Mouse (Mus musculus) heart, embryonic 14.5 days (tissue): Measurements from ENCODE around the gene Nfic. TPM values are rescaled to one million over a fixed set of nuclear protein-coding genes. Genes with fewer than 3 reads are reported as not detected.

Source experiments
- ATAC-seq: fragments of 200-750 bp; cut with Nextera tagmentation; 2 replicates; pipeline ENCODE4 v1.8.0; 2017; ENCODE audit warnings: low read depth, moderate TSS enrichment; ENCODE audit not compliant: insufficient number of reproducible peaks, insufficient read depth, low FRiP score
- H3K27ac ChIP-seq, 2 experiments: fragments of 200-500 bp in 1 of 2; fragments of 300-500 bp in 1 of 2; sonication (generic) in 1 of 2; replicated peaks in 1 of 2; 2 replicates each; pipeline ENCODE4 v1.5.1; 2012 to 2014; ENCODE audit warnings: low read depth in 2 of 2, low read length in 2 of 2, control low read depth in 1 of 2, mild to moderate bottlenecking in 1 of 2, mixed read lengths in 1 of 2; ENCODE audit not compliant: control insufficient read depth in 1 of 2, insufficient read depth in 1 of 2
- H3K27me3 ChIP-seq: fragments of 300-500 bp; sonication (generic); 2 replicates; pipeline ENCODE4 v1.6.1; 2014; ENCODE audit warnings: mild to moderate bottlenecking, low read length, control low read depth; ENCODE audit not compliant: control insufficient read depth, insufficient read depth
- H3K36me3 ChIP-seq: fragments of 300-500 bp; sonication (generic); 2 replicates; pipeline ENCODE4 v1.6.1; 2014; ENCODE audit warnings: mild to moderate bottlenecking, control low read depth, low read length, mixed read lengths; ENCODE audit not compliant: control insufficient read depth, insufficient read depth
- H3K4me1 ChIP-seq, 2 experiments: fragments of 200-500 bp in 1 of 2; fragments of 300-500 bp in 1 of 2; sonication (generic) in 1 of 2; 2 replicates each; pipeline ENCODE4 v1.6.1; 2012 to 2014; ENCODE audit warnings: low read length in 2 of 2, control low read depth in 1 of 2, mixed read lengths in 1 of 2; ENCODE audit not compliant: control insufficient read depth in 2 of 2, insufficient read depth in 2 of 2
- H3K4me2 ChIP-seq: fragments of 300-500 bp; sonication (generic); 2 replicates; pipeline ENCODE4 v1.6.1; 2014; ENCODE audit warnings: mild to moderate bottlenecking, low read length
- H3K4me3 ChIP-seq, 2 experiments: fragments of 200-500 bp in 1 of 2; fragments of 300-500 bp in 1 of 2; sonication (generic) in 1 of 2; 2 replicates each; pipeline ENCODE4 v1.5.1; 2012 to 2014; ENCODE audit warnings: low read length in 2 of 2, mild to moderate bottlenecking in 2 of 2, control low read depth in 1 of 2, low read depth in 1 of 2, moderate library complexity in 1 of 2; ENCODE audit not compliant: control insufficient read depth in 1 of 2, insufficient read depth in 1 of 2
- H3K9ac ChIP-seq: fragments of 300-500 bp; sonication (generic); 2 replicates; pipeline ENCODE4 v1.6.1; 2014; ENCODE audit warnings: mild to moderate bottlenecking, low read length
- H3K9me3 ChIP-seq: fragments of 300-500 bp; sonication (generic); 2 replicates; pipeline ENCODE4 v1.6.1; 2016; ENCODE audit warnings: low read length, control low read depth; ENCODE audit not compliant: control insufficient read depth
- WGBS: fragments of 180-500 bp; shearing (Covaris S2); extraction: QIAGEN DNeasy Blood & Tissue Kit; methylation state at CpG from one replicate; pipeline ENCODE4 v1.1.7; 2014; 5-methylcytosine and 5-hydroxymethylcytosine counted together
- polyA plus RNA-seq: library from polyadenylated mRNA; unstranded; fragments of >200 nt; fragmentation: Nextera tagmentation; extraction: Ambion mirVana; gene quantifications from 2 replicates; pipeline ENCODE4 v1.2.1, GENCODE M21; 2014

Nfic gene
- polyA plus RNA-seq, 1 experiment from 2014 or later: 47.0 TPM

GRCm38 (mm10) chr10:81493601-81494220 is 38.3 kb upstream of the Nfic start:
- Histone ChIP-seq H3K4me3 (no peak overlapping the region), H3K27ac (no peak overlapping the region), H3K36me3 (peaks cover 47% of the 10 kb centered on the region), H3K9ac (no peak overlapping the region), H3K4me2 (no peak overlapping the region), H3K9me3 (no peaks in the 10 kb centered on the region), H3K27me3 (no peaks in the 10 kb centered on the region), H3K4me1 (peaks cover 9 to 12% of the 10 kb centered on the region in 2 experiments; a peak in 3 of 4 replicates)
- no peak for ATAC-seq
- WGBS: 81% methylated on average over 8 of the region's 8 CpGs

- Histone ChIP-seq H3K27me3 (no peaks in the 10 kb centered on the region), H3K9me3 (no peaks in the 10 kb centered on the region), H3K4me3 (no peak overlapping the region), H3K27ac (no peak overlapping the region), H3K9ac (no peak overlapping the region), H3K4me1 (peaks cover 14 to 18% of the 10 kb centered on the region in 2 experiments; a peak in 3 of 4 replicates), H3K4me2 (no peak overlapping the region), H3K36me3 (peaks cover 57% of the 10 kb centered on the region)
- WGBS: 93% methylated on average over 11 of the region's 11 CpGs
- no peak for ATAC-seq
Observed at GRCm38 (mm10) chr10:81492606-81493240, 37.3 kb upstream of the Nfic start.

GRCm38 (mm10) chr10:81491018-81491417 is 35.6 kb upstream of the Nfic start:
- no peak overlapping the region for H3K4me2 ChIP-seq
- H3K27me3 ChIP-seq: no peaks in the 10 kb centered on the region
- H3K4me1 ChIP-seq: peaks cover 17 to 18% of the 10 kb centered on the region in 2 experiments; a peak in 3 of 4 replicates
- H3K27ac ChIP-seq: no peak overlapping the region
- no peak overlapping the region for H3K4me3 ChIP-seq
- no peak for ATAC-seq
- no peaks in the 10 kb centered on the region for H3K9me3 ChIP-seq
- no peak overlapping the region for H3K9ac ChIP-seq
- H3K36me3 ChIP-seq: peaks cover 74% of the 10 kb centered on the region
- 92% methylated on average over 9 of the region's 9 CpGs for WGBS

- Histone ChIP-seq H3K4me3 (no peak overlapping the region), H3K27ac (no peak overlapping the region), H3K36me3 (peaks cover 75% of the 10 kb centered on the region), H3K9me3 (no peaks in the 10 kb centered on the region), H3K4me2 (no peak overlapping the region), H3K27me3 (no peaks in the 10 kb centered on the region), H3K4me1 (peaks cover 11 to 12% of the 10 kb centered on the region in 2 experiments; a peak in 3 of 4 replicates), H3K9ac (no peak overlapping the region)
- 88% methylated on average over 14 of the region's 14 CpGs for WGBS
- no peak for ATAC-seq
Observed at GRCm38 (mm10) chr10:81489941-81490340, 34.5 kb upstream of the Nfic start.

GRCm38 (mm10) chr10:81488081-81488480 is 32.6 kb upstream of the Nfic start:
- no peaks in the 10 kb centered on the region for H3K27me3 ChIP-seq
- H3K9ac ChIP-seq: no peak overlapping the region
- peaks cover 6 to 8% of the 10 kb centered on the region in 2 experiments; a peak in 2 of 4 replicates for H3K4me1 ChIP-seq
- H3K27ac ChIP-seq: peak overlapping the region; percentile 3 to 55; a peak in 2 of 4 replicates
- 37% methylated on average over 11 of the region's 11 CpGs for WGBS
- no peak overlapping the region for H3K4me3 ChIP-seq
- no peak overlapping the region for H3K4me2 ChIP-seq
- ATAC-seq: peak; percentile 26
- peaks cover 72% of the 10 kb centered on the region for H3K36me3 ChIP-seq
- H3K9me3 ChIP-seq: no peaks in the 10 kb centered on the region

GRCm38 (mm10) chr10:81486496-81486895 is 31.1 kb upstream of the Nfic start:
- Histone ChIP-seq H3K36me3 (peaks cover 56% of the 10 kb centered on the region), H3K4me3 (no peak overlapping the region), H3K27ac (no peak overlapping the region), H3K27me3 (peaks cover 13% of the 10 kb centered on the region), H3K9me3 (no peaks in the 10 kb centered on the region), H3K4me1 (peaks cover 8 to 11% of the 10 kb centered on the region in 2 experiments; a peak in 3 of 4 replicates), H3K9ac (no peak overlapping the region), H3K4me2 (no peak overlapping the region)
- WGBS: 92% methylated on average over 10 of the region's 10 CpGs
- ATAC-seq: no peak

- no peaks in the 10 kb centered on the region for H3K9me3 ChIP-seq
- H3K9ac ChIP-seq: no peak overlapping the region
- peaks cover 46% of the 10 kb centered on the region for H3K36me3 ChIP-seq
- no peak overlapping the region for H3K4me2 ChIP-seq
- no peak for ATAC-seq
- H3K27ac ChIP-seq: no peak overlapping the region
- peaks cover 22% of the 10 kb centered on the region for H3K27me3 ChIP-seq
- peaks cover 8 to 11% of the 10 kb centered on the region in 2 experiments; a peak in 3 of 4 replicates for H3K4me1 ChIP-seq
- WGBS: 62% methylated on average over 7 of the region's 7 CpGs
- H3K4me3 ChIP-seq: no peak overlapping the region
Observed at GRCm38 (mm10) chr10:81485479-81486018, 30.1 kb upstream of the Nfic start.
